Mouse (Mus musculus) gastrocnemius, postnatal 36 days (tissue): ENCODE results near the gene Cxcl14. TPM values are rescaled to one million over a fixed set of nuclear protein-coding genes. Genes with fewer than 3 reads are reported as not detected.

Experiments used
- DNase-seq, 2 experiments: peaks; one replicate each; pipeline ENCODE4 v3.0.0; 2022
- intact Hi-C: fragments of 180-260 bp; cut with DNase I; formaldehyde crosslinking; loops from one replicate; pipeline ENCODE4 v1.15.1; 2025
- total RNA-seq, 2 experiments: library from RNA; stranded (reverse); gene quantifications; 2 replicates each; pipeline ENCODE4 v1.2.3; 2021

Gene Cxcl14
- total RNA-seq, 2 experiments from 2014 or later: 43.4 to 63.2 TPM

DNA sequence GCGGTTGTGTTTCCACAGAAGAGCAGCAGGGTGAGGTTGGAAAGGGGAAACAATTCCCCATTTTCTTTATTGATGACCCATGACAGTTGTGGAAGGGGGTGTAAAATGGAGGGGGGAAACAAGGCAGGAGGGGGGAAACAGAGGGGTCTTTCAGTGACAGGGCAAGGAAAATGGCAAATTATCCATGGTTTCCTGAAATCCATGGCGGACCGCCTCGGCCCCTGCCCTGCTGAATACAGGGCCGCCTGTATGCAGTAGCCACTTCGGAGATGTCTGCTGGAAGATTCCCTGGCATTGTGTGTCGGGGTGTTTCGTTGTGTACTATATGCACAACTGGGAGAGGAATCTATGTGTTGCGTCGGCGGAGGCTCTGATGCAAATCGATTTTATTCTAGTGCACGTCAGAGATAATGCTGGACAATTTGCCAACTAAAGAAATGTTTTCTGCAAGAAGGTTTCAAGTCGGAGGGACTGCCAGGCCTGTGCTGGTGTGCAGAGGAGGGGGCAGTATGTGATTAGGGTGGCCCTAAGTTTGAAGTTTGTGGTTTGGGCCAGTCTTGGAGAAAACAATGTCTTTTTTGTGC, 39.5 kb downstream of the Cxcl14 start:
- intact Hi-C loops: no loop called here

DNA sequence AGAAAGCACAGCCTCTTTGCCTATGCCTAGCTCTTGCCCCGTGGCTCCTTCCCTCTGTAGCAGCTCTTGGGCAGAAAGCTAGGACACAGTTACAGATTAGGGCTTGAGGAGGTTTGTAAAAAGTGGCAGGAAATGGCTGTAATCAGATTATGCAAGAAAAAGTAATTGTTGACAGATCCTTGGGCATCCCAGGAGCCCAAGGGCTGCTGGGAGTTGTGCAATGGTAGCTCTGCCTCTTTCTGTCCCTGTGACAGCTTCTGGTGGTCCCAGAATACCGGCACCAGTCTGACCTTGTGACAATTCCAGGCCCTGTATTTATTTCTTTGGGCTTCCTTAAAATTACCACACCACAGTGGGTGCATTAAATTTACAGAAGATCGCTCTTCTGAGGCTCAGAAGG, 43.0 kb downstream of the Cxcl14 start:
- DNase-seq: no peak
- intact Hi-C loops: no loop called here

More for the DNA sequence above, 39.5 kb downstream of the Cxcl14 start:
- no peak for DNase-seq

DNA sequence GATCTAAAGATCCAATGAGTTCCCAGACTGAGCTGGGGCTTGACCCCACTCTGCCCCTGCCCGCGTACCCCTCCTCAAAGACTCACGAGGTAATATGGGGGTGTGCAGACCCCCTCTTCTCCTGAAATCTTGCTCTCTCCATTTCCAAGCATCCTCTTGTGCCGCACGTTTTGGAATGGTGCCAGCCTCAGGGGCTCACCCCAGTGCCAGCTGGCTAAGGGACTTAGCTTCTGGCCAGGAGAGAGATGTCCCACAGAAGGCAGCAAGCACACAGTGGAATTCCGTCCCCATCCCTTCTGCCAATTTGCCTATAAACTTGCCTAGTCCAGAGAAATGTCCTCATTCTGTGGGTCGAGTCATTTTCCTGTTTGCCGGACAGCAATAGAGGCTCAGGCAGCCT, 43.6 kb downstream of the Cxcl14 start:
- DNase-seq: no peak
- intact Hi-C loops: no loop called here

DNA sequence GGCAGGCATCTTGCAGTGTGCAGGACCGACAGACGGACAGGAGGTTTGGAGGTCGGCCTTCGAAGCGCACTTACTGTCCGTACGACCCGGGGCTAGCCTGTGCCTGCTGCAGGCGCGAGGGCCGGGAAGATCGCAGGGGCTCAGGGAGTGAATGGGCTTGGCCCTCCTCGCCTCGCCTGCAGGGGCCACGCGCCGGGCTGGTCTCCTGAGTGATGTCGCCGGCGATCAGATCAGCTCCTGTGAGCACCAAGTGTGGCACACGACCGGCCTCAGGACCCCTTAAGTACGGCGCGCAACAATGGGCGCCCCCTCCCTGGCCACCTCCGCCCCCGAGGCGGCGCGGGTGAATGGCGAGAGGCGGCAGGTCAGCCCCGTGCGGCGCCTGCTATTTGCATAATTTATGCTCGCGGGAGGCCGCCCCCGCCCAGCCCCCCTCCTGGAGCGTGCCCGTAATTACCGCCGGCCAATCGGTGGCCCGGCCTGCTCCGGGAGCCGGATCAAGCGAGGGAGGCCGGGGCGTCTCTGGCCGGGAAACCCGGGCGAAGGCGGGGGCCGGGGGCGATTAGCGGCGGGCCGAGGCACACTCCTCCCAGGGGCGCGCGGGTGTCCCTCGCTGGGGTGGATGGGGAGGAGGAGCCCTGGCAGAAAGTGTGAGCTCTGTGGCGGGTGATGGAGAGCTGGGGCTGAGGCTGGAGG, 44.3 kb downstream of the Cxcl14 start, which contains the start of gene Neurog1:
Gene Neurog1, minus strand, starts transcription at position 240 of the 696 bp plus-strand sequence.
- intact Hi-C loops: no loop called here
- DNase-seq: no peak

DNA sequence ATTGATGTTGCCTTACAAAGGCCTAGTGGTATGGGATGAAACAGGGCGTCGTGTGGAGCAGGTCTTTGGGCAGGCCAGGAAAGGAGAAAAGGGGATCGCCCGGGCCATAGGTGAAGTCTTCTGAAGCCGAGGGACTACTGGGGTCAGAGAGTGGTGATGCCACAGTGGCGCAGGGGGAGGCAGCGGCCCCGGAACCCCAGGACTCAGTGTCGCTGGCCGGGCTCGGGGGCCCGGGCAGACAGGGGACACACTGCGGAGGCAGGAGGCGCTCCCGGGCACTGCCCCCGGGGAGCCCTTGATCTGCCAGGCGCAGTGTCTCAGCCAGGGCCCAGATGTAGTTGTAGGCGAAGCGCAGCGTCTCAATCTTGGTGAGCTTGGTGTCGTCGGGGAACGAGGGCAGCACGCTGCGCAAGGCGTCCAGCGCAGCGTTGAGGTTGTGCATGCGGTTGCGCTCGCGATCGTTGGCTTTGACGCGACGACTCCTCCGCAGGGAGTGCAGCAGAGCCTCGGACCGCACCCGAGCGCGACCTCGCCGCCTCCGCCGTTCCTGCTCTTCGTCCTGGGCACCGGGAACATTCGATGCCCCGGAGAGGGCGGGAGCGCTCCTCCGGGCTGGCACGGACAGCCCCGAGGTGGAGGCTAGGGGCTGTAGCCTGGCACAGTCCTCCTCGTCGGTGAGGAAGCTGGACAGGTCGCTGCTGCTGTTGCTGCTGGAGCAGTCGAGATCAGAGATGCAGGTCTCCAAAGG, 45.0 kb downstream of the Cxcl14 start:
- intact Hi-C loops: no loop called here
- no peak for DNase-seq

DNA sequence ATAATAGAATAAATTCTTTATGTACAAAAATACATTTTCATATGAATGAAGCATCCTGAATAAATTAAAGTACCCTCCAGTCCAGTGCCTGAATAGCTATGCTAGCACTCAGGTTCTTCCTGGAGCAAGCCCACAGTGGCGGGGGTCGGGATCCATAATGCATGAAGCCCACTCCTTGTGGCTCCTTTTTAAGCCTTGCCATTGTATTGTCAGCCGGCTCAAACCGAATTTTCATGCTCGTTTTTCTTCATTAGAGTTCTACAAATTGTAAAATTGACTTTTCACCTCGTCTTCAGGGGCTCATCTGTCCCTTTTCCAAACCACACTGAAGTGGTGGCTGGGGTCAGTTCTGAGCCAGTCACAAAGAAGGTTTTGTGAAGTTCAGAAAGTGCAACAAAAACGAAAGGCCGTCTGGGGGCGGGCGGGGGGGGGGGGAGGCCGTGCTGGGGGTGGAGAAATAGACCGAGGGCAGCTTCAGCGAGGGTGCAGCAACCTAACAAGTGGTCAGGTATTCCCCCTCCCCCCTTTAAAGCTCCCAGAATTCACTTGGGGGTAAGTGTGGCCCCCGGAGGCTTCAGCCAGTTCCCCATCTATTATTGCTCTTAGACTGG, 45.7 kb downstream of the Cxcl14 start:
- DNase-seq: no peak
- intact Hi-C loops: no loop called here

DNA sequence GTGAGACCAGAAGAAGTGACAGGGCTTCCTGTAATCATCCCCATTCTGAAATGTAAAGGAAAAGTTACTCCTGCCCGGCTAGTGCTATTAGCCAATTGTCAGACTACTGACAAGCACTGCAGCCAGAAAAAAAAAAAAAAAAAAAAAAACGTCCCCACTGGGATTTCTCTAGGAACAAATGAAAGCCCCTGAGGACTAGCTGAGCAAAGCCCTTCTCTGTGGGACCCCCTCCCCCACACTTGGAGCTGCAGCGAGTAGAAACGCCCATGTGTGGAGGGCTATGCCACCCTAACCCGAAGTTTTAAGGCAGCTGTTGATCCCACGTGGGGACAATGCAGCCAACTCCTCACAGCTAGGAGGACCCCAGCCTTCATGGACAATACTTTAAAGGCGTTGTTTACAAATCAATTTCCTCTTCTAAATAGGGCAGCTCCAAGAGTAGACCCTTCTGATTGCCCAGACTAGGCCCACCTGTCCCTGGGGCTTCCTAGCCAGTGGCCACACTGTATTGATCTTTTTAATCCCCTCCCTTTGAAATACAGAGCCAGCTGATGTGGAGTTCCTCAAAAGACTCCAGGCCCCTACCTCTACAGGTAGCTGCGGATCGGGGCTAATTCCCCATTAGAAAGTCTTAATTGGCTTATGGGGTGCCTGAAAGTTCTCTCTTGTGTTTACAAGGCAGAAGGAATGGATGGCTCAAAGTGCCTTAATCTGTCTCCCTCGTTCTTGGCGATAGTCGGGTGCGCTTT, 46.6 kb downstream of the Cxcl14 start:
- DNase-seq: no peak
- intact Hi-C loops: no loop called here

DNA sequence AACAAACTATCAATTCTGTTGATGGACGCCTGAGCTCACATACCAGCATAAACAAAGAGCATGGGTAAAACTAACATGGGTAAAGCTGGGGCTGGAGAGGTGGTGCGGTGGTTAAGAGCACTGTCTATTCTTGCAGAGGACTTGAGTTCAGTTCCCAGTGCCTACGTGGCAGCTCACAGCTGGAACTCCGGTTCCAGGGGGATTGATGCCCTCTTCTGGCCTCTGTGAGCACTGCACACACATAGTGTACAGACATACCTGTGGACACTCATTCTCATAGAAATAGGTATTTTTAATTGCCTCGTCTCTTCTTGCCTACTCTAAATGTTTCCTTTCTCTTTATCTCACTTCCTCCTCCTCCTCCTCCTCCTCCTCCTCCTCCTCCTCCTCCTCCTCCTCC, 53.2 kb downstream of the Cxcl14 start:
- intact Hi-C loops: no loop called here
- DNase-seq: no peak

DNA sequence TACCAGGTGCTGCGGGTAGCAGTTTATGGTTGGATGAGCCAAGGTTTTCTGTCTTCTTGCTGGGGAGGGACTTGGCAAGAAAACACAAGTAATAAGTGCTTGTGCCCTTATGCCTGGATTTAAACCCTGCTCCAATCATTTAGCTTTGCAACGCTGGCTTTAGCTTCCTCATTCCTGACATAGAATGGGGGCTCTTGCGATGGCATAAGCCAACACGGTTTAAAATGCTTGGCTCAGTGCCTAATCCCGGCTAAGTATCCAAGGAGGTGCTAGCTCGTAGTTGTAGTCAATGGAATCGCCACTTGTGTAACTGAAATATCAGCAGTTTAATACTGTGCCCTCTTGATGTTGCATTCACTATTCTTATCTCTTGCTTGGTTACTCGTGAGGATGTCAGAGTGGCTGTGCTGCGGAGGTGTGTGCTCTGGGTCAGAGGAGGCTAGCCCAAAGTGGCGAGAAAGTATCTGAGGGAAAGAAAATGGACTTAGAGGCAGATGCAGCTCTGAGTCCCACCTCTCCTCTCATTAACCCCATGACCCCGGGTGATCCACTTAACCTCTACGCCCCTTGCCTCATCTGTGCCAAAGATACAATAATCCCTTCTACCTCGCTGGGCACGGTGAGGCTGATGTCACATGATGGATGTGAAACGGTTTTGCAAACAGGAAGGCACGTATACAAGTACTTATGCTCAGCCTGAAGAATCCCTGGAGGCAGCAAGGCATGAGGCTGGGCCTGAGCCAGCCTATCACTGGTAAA, 56.2 kb downstream of the Cxcl14 start:
- no peak for DNase-seq
- intact Hi-C loops: no loop called here

Other genes with a start within 250 kb of the Cxcl14 start
- 10 to 100 TPM; 57.5 to 69.3 TPM for gene H2afy, start 160.2 kb downstream of the Cxcl14 start, total RNA-seq
- gene Tifab, start 117.7 kb downstream of the Cxcl14 start, total RNA-seq: under 1 TPM; 0.18 to 0.35 TPM
- not detected for gene Neurog1, start 44.4 kb downstream of the Cxcl14 start, total RNA-seq
- gene Gm3045, start 130.0 kb upstream of the Cxcl14 start, total RNA-seq: not detected
- gene Slc25a48, start 141.8 kb upstream of the Cxcl14 start, total RNA-seq: under 1 TPM in 1 of 2 experiments, not detected in 1; 0.10 TPM
- not detected for gene Il9, start 185.7 kb upstream of the Cxcl14 start, total RNA-seq
- under 1 TPM in 1 of 2 experiments, not detected in 1; 0.23 TPM for gene Fbxl21, start 225.9 kb upstream of the Cxcl14 start, total RNA-seq